Mouse (Mus musculus) left cerebral cortex, postnatal 25 days (tissue): Measurements from ENCODE around the gene Msto1. TPM values are rescaled to one million over a fixed set of nuclear protein-coding genes. Genes with fewer than 3 reads are reported as not detected.
"Not testable (repeated sequence)": the region's sequence is repeated elsewhere in the genome, so short reads cannot be mapped to it uniquely, and the experiment has no call there.

Source experiments
- DNase-seq, 2 experiments: peaks; one replicate each; pipeline ENCODE4 v3.0.0; 2022; ENCODE audit warnings: low spot score in 2 of 2, mixed read lengths in 1 of 2
- intact Hi-C: fragments of 180-260 bp; cut with DNase I; formaldehyde crosslinking; loops from one replicate; pipeline ENCODE4 v1.15.1; 2025
- total RNA-seq, 2 experiments: library from RNA; stranded (reverse); gene quantifications; 2 replicates each; pipeline ENCODE4 v1.2.3; 2021

Msto1 gene
- total RNA-seq, result 10 to 100 TPM; 22.5 to 23.6 TPM

DNA sequence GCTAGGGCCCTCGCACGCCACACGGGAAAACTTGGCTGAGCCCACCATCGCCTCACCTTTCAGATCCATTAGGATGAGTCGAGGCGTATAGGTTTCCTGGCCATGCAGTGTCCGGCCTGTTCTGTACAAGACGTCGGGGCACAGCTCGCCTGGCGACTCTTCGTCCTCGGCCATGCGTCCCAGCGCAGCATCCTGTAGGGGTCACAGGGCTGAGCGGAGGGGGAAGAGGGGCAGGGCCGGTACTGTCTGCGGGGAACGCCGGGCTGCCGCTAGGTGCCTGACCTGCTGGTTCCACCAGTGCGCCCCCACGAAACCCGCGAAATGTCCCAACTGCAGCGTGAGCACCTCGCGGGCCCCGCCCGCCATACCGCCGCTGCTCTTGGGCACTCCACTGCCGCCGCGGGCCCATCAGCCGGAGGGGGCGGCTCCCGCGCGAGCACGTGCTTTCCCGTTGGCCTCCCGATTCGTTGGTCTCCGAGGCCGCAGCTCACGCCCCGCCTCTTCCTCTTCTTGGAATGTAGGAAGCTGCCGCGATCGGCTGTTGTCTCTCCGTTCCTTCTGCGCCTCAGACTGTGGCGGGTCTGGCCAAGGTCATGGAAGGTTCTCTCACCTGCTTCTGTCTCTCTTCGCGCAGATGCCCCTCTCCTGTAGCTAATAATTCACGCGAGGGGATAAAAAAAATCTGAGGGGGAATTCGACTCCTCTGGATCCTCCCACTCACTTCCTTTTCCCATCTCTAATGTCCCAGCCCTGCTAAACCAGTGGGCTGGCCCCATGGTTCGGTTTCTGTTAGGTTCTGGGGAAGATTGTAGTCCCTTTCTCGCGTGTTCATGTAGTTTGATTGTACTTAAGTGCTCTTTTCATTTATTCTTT is at the start of gene Msto1:
Gene Msto1 (minus strand): TSS at position 489 of the 873 bp plus-strand sequence.
- intact Hi-C loops, result no loop called here
- peak; percentile 93 to 97 for DNase-seq

DNA sequence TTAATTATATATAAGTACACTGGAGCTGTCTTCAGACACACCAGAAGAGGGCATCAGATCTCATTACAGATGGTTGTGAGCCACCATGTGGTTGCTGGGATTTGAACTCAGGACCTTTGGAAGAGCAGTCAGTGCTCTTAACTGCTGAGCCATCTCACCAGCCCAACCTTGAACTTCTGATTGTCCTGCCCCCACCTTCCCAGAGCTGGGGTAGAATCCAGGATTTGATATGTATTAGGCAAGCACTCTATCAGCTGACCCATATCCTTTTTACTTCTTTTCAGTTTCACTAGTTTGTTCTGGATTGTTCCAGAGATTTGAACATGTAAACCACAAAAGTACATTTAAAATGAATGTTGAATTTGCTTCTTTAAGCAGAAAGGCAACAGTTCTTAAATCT is 49.4 kb upstream of the Msto1 start:
- DNase-seq, intact Hi-C loops: not testable (repeated sequence)

DNA sequence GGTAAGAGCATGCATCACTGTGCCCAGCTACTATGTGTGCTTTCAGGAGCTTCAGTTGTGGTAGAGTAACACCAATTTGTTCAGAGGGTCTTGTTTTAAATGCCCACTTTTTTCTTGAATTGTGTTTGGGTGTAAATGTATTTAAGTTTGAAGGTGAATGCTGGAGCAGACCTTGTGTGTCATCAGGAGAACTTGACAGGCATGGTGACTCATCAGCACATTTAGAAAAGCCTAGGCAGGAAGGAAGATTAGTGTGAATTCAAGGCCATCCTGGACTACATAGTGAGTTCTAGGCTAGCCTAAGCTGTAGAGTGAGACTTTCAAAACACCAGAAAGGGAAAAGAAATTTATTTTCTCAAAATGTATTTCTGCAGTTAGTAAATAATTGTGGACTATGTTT is 39.9 kb upstream of the Msto1 start:
- intact Hi-C loops, result loop anchor here (10.0 kb wide), 1 partner anchor 361 kb away; no protein-coding TSS in a partner anchor
- no peak for DNase-seq

DNA sequence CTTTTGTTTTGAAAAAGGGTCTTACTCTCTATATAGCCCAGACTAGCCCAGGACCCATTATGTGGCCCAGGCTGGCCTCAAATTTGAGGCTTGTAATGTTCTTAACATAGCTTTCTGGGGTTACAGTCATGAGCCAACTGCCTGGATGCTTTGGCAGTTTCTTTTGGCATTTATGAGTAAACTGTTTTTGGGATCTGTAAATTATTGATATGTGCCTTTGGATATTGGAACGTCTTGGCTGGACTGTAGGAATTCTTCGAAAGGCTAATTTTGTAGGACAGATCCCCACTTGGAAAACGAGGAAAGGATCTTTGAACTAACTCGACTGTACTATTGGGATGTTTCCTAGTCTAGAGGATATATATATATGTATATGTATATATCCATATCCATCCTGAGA is 39.4 kb upstream of the Msto1 start:
- DNase-seq, result no peak
- intact Hi-C loops, result loop anchor here (10.0 kb wide), 1 partner anchor 362 kb away; no protein-coding TSS in a partner anchor

DNA sequence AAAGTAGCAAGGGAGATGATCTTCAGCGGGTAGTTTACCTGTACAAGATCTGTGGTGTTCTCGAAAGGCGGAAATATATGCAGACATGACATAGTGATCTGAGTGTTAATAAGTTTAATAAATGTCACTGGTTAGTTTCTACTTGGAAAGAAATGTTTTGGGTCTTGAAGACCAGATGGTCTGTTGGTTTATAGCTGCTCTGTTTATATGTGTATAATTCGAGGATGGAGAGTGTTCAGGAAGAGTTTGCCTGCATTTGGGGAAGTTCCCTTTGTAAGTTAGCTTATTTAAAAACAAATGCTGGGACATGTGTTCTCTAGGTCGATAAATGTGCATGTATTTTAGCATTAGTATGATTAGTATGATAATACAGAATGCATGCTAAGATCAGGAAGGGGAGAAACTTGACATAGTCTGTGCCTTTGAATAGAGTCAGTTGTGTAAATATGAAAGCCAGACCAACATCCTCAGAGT is 37.6 kb upstream of the Msto1 start:
- intact Hi-C loops, result loop anchor here (10.0 kb wide), 1 partner anchor 363 kb away; no protein-coding TSS in a partner anchor

DNA sequence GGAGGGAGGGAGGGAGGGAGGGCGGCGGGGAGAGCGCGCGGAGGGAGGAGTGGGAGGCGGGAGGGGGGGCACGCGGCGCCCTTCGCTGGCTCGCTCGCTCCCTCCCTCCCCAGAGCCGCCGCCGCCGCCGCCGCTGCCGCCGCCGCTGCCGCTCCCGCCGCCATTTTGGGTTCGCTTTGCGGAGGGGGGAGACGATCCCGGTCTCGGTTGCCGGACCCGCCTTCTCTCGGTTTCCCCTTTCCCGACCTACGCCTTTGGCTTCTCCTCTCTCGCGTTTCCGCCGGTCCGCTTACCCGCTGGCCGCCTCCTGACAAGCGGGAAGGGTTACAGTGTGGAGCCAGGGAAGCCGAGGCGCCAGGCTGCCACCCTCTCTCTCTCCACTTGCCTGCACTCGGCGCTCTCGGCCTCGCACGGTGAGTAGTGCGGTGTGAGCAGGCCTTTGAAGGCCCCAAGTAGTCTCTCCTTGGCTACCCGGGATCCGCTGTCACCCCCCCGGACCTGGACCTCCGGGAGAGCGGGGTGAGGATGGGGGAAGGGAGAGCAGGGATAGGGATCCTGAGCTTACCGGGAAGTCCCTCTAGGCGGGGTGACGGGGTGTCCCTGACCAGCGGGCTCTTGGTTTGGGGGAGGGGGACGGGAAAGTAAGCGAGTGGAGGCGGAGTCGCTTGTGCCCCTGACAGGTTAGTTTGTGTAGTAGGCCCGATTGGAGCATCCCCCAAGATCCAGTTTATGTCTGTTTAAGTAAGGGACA is 37.0 kb upstream of the Msto1 start, which contains the start of the genes Ash1l and Dap3:
Gene Ash1l (plus strand): TSS at position 47 of the 751 bp plus-strand sequence.
Gene Dap3 (minus strand): TSS at position 606 of the 751 bp plus-strand sequence.
- DNase-seq, result peak; percentile 71 to 79
- intact Hi-C loops, result loop anchor here (10.0 kb wide), 1 partner anchor 364 kb away; no protein-coding TSS in a partner anchor

More for the DNA sequence above, 37.6 kb upstream of the Msto1 start:
- no peak for DNase-seq

DNA sequence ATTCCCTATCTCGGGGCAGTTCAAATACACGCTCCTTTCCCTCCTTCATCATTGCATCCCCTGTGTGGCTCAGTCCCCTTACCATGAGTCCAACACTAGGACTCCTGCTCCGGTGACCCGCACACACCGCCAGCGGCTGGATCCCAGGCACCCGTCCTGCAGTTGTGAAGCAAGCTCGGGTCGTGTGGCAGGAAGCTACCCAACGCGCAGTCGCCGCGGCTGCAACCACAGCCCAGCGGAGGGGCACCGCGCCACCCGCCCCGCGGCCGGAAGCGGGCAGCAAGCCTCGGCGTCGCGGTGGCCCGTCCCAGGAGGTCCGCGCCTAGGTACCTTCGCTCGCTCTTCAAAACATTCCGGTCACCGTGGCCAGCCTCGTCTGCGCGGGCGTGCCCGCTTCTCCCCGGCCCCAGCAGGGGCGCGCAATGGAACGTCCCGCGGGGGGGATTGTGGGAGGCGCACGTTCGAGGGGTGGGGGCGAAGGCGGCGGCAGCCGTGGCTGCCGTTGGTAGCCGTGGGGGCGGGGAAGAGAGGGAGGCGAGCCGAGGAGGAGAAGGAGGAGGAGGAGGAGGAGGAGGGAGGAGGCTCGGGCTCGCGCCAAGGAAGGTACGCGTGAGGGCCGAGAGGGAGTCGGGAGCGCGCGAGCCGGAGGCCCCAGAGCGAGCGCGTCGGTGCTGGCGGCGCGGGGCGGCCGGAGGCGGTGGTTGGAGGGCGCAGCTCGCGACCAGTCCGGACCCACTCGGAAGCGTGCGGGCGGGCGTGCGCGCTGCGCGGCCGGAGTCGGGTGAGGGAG is 36.2 kb upstream of the Msto1 start:
- DNase-seq, result peak; percentile 81 to 85
- intact Hi-C loops, result loop anchor here (10.0 kb wide), 2 partner anchors 265 to 365 kb away; partner anchors contain the start of gene Thbs3

DNA sequence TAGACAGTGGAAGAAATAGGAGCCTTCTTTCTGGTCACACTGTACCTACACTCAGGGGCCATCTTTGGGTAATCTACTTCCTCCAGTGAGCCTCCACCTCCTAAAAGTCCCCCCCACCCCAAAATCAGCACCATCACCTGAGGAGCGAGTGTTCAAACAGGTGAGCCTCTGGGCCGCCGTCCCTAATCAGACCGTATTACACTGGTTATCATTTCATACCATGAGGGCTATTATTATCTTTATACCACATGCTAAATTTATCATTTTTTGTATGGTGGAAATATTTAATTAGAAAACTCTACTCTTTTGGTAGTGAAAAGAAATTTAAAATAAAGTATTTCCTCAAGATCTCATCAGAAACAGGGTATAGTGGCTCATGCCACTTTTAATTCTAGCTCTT is 30.3 kb upstream of the Msto1 start:
- intact Hi-C loops, result loop anchor here (5.0 to 10.0 kb wide), 2 partner anchors 88 to 271 kb away; partner anchors contain the start of gene Thbs3
- DNase-seq, result no peak

DNA sequence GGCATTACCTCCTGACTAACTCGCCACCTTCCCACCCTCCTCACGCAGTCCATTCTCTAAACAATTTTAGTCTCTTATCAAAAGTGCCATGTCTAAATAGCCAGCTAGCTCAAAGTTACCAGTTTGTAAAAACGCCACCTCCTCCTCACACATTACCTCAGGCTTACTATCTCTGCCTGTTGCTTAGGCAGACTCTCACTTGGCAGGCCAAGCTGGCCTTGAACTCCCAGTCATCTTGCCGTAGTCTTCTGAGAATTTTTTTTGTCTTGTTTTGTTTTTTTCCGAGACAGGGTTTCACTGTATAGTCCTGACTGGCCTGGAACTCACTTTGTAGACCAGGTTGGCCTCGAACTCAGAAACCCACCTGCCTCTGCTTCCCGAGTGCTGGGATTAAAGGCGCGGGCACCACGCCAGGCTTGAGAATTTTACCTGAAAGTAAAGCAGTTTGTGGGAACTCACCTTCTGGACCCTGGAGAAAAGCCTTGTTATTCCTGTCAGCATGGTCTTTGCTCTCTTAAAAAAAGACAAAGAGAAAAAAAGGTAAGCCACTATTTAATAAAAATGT is 28.6 kb upstream of the Msto1 start:
- DNase-seq, result no peak
- intact Hi-C loops, result loop anchor here (5.0 to 10.0 kb wide), 2 partner anchors 90 to 272 kb away; partner anchors contain the start of gene Thbs3

DNA sequence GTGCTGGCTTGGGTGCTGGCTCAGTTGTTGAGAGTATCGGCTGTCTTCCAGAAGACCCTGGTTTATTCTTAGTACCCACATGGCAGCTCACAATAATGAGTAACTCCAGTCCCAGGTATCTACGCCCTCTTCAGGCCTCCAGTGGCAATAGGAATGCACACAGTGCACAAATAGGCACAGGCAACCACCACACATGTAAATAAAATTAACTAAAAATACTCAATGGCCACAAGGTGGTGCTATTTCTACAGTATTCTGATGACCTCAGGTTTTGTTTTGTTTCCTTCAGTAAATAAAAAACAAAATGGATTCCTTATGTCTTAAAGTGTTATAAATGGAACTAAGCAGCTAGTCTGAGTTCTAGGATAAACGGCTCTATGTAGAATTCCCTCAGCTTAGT is 25.9 kb upstream of the Msto1 start:
- intact Hi-C loops, result loop anchor here (5.0 to 10.0 kb wide), 2 partner anchors 93 to 275 kb away; partner anchors contain the start of gene Thbs3
- peak in 1 of 2 experiments; percentile 31 for DNase-seq

DNA sequence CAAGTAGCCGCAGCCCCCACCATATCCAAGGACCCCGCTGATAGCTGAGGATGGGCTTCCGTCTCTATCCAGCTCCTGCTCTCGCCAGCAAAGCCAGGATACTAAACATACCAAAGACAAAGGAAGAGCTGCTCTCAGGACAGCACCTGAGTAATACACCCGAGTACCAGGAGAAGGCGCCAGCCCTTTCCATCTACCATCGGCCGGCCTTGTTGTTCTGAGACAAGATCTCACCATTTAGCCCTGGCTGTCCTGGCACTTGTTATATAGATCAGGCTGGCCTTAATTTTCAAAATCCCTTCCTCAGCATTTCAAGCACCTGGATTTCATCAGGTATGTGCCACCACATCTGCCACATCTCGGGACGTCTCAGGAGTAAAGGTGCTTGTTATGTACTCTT is 25.3 kb upstream of the Msto1 start:
- intact Hi-C loops, result no loop called here
- DNase-seq, result no peak

DNA sequence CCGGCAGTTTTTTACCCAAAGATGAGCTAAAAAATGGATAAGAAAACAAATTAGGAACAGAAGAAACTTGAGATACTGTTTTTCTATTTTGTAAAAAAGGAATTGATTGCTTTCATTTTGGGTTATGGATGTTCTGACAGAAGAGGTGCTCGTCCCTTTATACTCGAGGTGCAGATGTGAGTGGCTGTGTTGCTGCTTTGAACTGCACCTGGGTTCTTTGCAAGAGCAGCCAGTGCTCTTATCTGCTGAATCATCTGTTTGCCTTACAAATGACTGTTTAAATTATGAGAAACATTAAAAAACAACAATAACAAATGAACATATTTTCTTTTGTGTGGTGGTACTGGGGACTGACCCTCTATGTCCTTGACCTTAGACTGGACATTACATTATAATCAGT is 15.7 kb upstream of the Msto1 start:
- intact Hi-C loops, result no loop called here
- DNase-seq, result no peak

DNA sequence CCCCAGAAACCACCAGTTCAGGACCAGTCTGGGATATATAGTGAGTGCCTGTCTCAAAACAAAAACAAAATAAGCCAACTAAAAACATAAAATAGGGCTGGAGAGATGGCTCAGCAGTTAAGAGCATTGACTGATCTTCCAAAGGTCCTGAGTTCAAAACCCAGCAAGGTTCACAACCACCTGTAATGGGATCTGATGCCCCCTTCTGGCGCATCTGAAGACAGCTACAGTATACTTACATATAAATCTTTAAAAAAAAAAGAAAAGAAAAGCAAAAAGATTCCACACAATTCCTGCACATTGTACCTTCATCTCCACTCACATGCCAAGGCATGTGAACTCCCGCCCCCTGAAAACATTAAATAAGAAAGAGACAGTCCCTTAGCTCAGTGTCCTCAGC is 11.9 kb upstream of the Msto1 start:
- intact Hi-C loops, result no loop called here
- DNase-seq, result no peak

DNA sequence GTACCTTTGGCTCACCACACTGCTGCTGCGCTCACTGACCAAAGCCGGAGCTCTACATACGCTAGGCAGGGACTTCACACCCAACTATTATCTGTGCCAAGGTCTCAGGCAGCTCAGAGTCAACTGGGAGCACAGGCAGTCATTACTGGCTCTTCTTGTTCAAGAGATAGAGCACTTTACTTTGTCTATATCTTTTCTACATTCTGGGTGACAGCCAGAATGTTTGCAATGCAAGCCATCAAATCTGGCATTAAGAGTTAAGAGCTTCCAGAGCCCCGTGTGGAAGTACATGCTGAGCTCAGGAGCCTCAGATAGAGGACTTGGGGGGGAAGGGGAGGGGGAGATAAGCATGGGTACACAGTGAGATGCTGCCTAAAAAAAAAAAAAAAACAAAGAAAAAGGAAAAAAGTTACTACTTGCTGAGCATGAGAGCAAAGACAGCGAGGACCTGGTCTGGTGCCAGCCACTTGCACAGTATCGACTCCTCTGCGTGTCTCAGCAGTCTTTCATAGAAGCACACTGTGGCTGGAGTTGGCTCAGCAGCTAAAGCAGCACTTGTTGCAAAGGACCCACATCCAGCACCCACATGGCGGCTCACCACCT is 10.3 kb upstream of the Msto1 start:
- intact Hi-C loops, result no loop called here
- peak in 1 of 2 experiments; percentile 40 for DNase-seq

DNA sequence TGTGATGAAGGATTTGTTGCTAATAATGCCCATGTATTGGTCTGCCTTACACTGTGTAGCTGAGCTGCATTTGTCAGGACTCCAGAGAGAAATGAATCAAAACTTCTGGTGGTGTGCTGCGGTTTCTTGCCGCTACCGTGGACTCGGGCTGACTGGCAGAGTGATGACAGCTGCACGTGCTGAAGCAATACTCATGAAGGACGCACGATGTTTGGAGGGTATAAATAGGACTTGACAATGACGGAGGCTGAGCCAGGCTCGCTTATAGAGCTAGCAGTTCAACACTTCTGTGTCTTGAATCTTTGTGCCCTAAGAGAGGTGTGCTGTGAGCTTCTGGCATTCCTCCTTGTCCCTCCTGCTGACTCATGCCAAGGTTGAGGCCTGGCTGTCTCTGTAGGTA is 7.6 kb upstream of the Msto1 start:
- no peak for DNase-seq
- intact Hi-C loops, result no loop called here

DNA sequence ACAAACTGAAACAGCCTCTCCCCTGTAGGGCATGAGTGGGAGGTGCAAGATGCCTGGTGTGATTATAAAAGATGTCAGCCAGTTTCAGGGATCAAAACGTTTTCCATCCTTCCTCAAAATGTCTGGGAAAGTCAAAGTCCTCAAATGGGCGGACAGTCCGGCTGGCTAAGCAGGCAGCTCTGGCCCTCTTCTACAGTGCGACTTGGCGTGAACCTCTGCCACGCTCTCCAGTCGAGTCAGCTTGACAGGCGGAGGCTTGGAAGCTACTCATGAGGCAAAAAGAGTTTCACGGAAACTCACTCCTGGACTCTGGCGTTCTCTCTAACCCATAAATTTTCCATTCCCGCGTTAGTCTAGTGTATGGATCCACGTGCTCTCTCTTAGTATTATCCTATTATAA is 5.2 kb upstream of the Msto1 start:
- intact Hi-C loops, result no loop called here
- DNase-seq, result no peak

DNA sequence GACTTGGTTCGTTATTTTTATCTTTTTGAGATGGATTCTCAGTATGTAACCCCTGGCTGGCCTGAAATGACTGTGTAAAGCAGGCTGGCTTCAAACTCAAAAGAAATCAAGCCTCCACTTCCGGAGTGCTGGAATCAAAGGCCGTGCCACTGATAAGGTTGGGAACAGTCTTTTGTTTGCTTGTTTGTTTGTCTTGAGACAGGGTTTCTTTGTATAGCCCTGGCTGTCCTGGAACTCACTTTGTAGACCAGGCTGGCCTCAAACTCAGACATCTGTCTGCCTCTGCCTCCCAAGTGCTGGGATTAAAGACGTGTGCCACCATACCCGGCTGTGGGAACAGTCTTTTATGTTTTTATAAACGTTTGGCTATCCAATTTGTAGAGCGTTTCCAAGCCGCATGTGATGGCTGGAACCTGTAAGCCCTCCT is 598 bp upstream of the Msto1 start:
- intact Hi-C loops, result no loop called here
- DNase-seq, result no peak

DNA sequence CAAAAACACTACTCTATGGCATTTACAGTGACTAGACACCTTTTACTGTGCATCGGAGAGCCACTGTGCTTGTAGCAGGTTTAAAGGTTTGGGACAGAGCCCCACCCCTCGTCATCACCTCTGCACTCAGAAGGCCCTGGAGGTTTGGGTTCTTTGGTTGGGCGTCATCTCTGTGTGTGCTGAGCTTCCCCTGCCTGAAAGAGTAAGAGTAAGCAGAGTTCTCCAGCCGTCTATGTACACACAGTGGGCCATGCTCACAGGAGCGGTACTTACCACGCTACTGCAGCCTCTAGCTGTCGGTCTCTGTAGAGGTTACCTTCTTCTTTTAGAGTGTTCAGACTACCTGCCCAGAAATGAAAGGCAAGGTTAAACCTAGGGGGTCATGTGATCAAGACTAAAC is 1.2 kb downstream of the Msto1 start:
- DNase-seq, result no peak
- intact Hi-C loops, result no loop called here
